23 mouse cellular contexts compared by ENCODE assay signal in genomic region chr13:25984535-25984934, GRCm38 (mm10).
DNase-seq lines count a peak whose midpoint lies in the region; ATAC-seq lines count a peak whose summit lies in the region.
"Had no signal": no experiment of that assay in that cellular context is flagged by ENCODE, and none has a peak within 500 bp of the region (broad histone marks: within the 10 kb centered on the region; RNA-seq: fewer than 3 reads in every experiment).

No protein-coding gene starts in this region.

- no peak overlapping the region for H3K4me3 ChIP-seq in embryonic facial prominence, embryonic 14.5 days (ENCODE audit: low read depth, low read length)
- no peak overlapping the region for H3K4me3 ChIP-seq in embryonic facial prominence, embryonic 10.5 days
- no peak overlapping the region for H3K4me3 ChIP-seq in forebrain, embryonic 12.5 days (replicated peaks)
- no peak overlapping the region for H3K4me3 ChIP-seq in forebrain, embryonic 10.5 days
- H3K4me3 ChIP-seq in forebrain, embryonic 14.5 days (ENCODE audit: low read depth, low read length) = no peak overlapping the region
- no peak overlapping the region for H3K4me3 ChIP-seq in forebrain, embryonic 16.5 days (replicated peaks; ENCODE audit: low read length)
- H3K4me3 ChIP-seq: embryonic facial prominence, embryonic 12.5 days; embryonic facial prominence, embryonic 15.5 days; erythroblast, embryonic 14.5 days; gastrocnemius, adult 2 months had no signal

- no peaks in the 10 kb centered on the region for H3K36me3 ChIP-seq in embryonic facial prominence, embryonic 14.5 days (ENCODE audit: control insufficient read depth, insufficient read depth, low read length)
- no peaks in the 10 kb centered on the region for H3K36me3 ChIP-seq in embryonic facial prominence, embryonic 10.5 days (replicated peaks)
- H3K36me3 ChIP-seq in forebrain, embryonic 12.5 days (replicated peaks) = no peaks in the 10 kb centered on the region
- no peaks in the 10 kb centered on the region for H3K36me3 ChIP-seq in forebrain, embryonic 10.5 days (replicated peaks)
- H3K36me3 ChIP-seq in forebrain, embryonic 14.5 days (ENCODE audit: control insufficient read depth, insufficient read depth, low read length) = no peaks in the 10 kb centered on the region
- no peaks in the 10 kb centered on the region for H3K36me3 ChIP-seq in forebrain, embryonic 16.5 days (ENCODE audit: control insufficient read depth, insufficient read depth)
- H3K36me3 ChIP-seq: embryonic facial prominence, embryonic 12.5 days; embryonic facial prominence, embryonic 15.5 days had no signal

- H3K4me1 ChIP-seq in embryonic facial prominence, embryonic 14.5 days (ENCODE audit: control insufficient read depth, insufficient read depth, low read length) = no peaks in the 10 kb centered on the region
- H3K4me1 ChIP-seq in embryonic facial prominence, embryonic 10.5 days = no peaks in the 10 kb centered on the region
- peaks cover 15% of the 10 kb centered on the region for H3K4me1 ChIP-seq in forebrain, embryonic 12.5 days
- H3K4me1 ChIP-seq in forebrain, embryonic 10.5 days = peaks cover 3% of the 10 kb centered on the region; the same call in 1 of the 2 replicates
- peaks cover 4% of the 10 kb centered on the region for H3K4me1 ChIP-seq in forebrain, embryonic 14.5 days (ENCODE audit: control insufficient read depth, insufficient read depth, low read length)
- H3K4me1 ChIP-seq in forebrain, embryonic 16.5 days (replicated peaks; ENCODE audit: control insufficient read depth, insufficient read depth, low read length) = no peaks in the 10 kb centered on the region
- H3K4me1 ChIP-seq: embryonic facial prominence, embryonic 12.5 days; embryonic facial prominence, embryonic 15.5 days had no signal

- 87% methylated on average over 1 of the region's 1 CpGs for WGBS in embryonic facial prominence, embryonic 14.5 days
- 90% methylated on average over 1 of the region's 1 CpGs for WGBS in embryonic facial prominence, embryonic 10.5 days
- 63% methylated on average over 1 of the region's 1 CpGs for WGBS in forebrain, embryonic 12.5 days
- 94% methylated on average over 1 of the region's 1 CpGs for WGBS in forebrain, embryonic 10.5 days
- 57% methylated on average over 1 of the region's 1 CpGs for WGBS in forebrain, embryonic 14.5 days
- 46% methylated on average over 1 of the region's 1 CpGs for WGBS in forebrain, embryonic 16.5 days

- no peak for ATAC-seq in embryonic facial prominence, embryonic 14.5 days (ENCODE audit: low read depth)
- ATAC-seq in forebrain, embryonic 12.5 days (ENCODE audit: low FRiP score) = peak; percentile 39; the same call in 1 of the 2 replicates
- ATAC-seq in forebrain, embryonic 14.5 days = peak; percentile 67
- ATAC-seq in forebrain, embryonic 16.5 days = peak; percentile 62
- ATAC-seq in granulocyte monocyte progenitor cell, adult 5-6 weeks (replicated peaks; ENCODE audit: poor library complexity, severe bottlenecking) = no peak
- ATAC-seq in cerebellum, adult (ENCODE audit: insufficient number of reproducible peaks, low FRiP score, low TSS enrichment) = no peak

- H3K9me3 ChIP-seq in embryonic facial prominence, embryonic 14.5 days (ENCODE audit: control insufficient read depth, low read length) = no peaks in the 10 kb centered on the region
- no peaks in the 10 kb centered on the region for H3K9me3 ChIP-seq in embryonic facial prominence, embryonic 10.5 days
- H3K9me3 ChIP-seq in forebrain, embryonic 12.5 days = no peaks in the 10 kb centered on the region
- no peaks in the 10 kb centered on the region for H3K9me3 ChIP-seq in forebrain, embryonic 10.5 days
- no peaks in the 10 kb centered on the region for H3K9me3 ChIP-seq in forebrain, embryonic 14.5 days (replicated peaks; ENCODE audit: control insufficient read depth, low read length)
- no peaks in the 10 kb centered on the region for H3K9me3 ChIP-seq in forebrain, embryonic 16.5 days (ENCODE audit: control insufficient read depth, low read length)
- H3K9me3 ChIP-seq: embryonic facial prominence, embryonic 12.5 days; embryonic facial prominence, embryonic 15.5 days had no signal

- H3K4me2 ChIP-seq in embryonic facial prominence, embryonic 14.5 days (ENCODE audit: low read depth, low read length) = no peak overlapping the region
- no peak overlapping the region for H3K4me2 ChIP-seq in forebrain, embryonic 12.5 days
- H3K4me2 ChIP-seq in forebrain, embryonic 14.5 days (ENCODE audit: low read length) = no peak overlapping the region
- no peak overlapping the region for H3K4me2 ChIP-seq in forebrain, embryonic 16.5 days (ENCODE audit: low read length)
- H3K4me2 ChIP-seq: embryonic facial prominence, embryonic 12.5 days; embryonic facial prominence, embryonic 15.5 days had no signal

- H3K27me3 ChIP-seq in embryonic facial prominence, embryonic 14.5 days (replicated peaks; ENCODE audit: control insufficient read depth, insufficient read depth, low read length) = no peaks in the 10 kb centered on the region
- H3K27me3 ChIP-seq in embryonic facial prominence, embryonic 10.5 days (replicated peaks; ENCODE audit: low read depth, poor library complexity, severe bottlenecking) = no peaks in the 10 kb centered on the region
- no peaks in the 10 kb centered on the region for H3K27me3 ChIP-seq in forebrain, embryonic 12.5 days
- no peaks in the 10 kb centered on the region for H3K27me3 ChIP-seq in forebrain, embryonic 10.5 days (ENCODE audit: poor library complexity, severe bottlenecking)
- no peaks in the 10 kb centered on the region for H3K27me3 ChIP-seq in forebrain, embryonic 14.5 days (replicated peaks; ENCODE audit: control insufficient read depth, insufficient read depth, low read length)
- H3K27me3 ChIP-seq in forebrain, embryonic 16.5 days (replicated peaks; ENCODE audit: control insufficient read depth, insufficient read depth, low read length) = no peaks in the 10 kb centered on the region
- H3K27me3 ChIP-seq: embryonic facial prominence, embryonic 12.5 days; embryonic facial prominence, embryonic 15.5 days had no signal

- no peak overlapping the region for H3K9ac ChIP-seq in embryonic facial prominence, embryonic 14.5 days (ENCODE audit: low read depth, low read length)
- no peak overlapping the region for H3K9ac ChIP-seq in forebrain, embryonic 12.5 days
- H3K9ac ChIP-seq in forebrain, embryonic 14.5 days (ENCODE audit: low read length) = no peak overlapping the region
- no peak overlapping the region for H3K9ac ChIP-seq in forebrain, embryonic 16.5 days (replicated peaks; ENCODE audit: low read depth, low read length)
- H3K9ac ChIP-seq: embryonic facial prominence, embryonic 12.5 days; embryonic facial prominence, embryonic 15.5 days had no signal

- peak; percentile 5 for DNase-seq in embryonic facial prominence, embryonic 14.5 days (ENCODE audit: low spot score)
- DNase-seq in embryonic facial prominence, embryonic 10.5 days (ENCODE audit: low spot score) = no peak
- no peak for DNase-seq in forebrain, embryonic 10.5 days (ENCODE audit: extremely low spot score, low spot score)
- DNase-seq in forebrain, embryonic 14.5 days (ENCODE audit: low spot score) = peak; percentile 46
- DNase-seq: adrenal gland, adult 2 months; adrenal gland, postnatal 10 days; adrenal gland, postnatal 25 days; B cell, adult 2 months; cerebellum, adult 11 months; cerebellum, adult 18-20 months; cerebellum, adult 8-10 months; cerebellum, adult 9-11 months; cerebellum, postnatal 14 days; cerebellum, postnatal 36 days; embryo, embryonic 11 days; gastrocnemius, adult 2 months had no signal

- H3K27ac ChIP-seq in embryonic facial prominence, embryonic 14.5 days (replicated peaks; ENCODE audit: low read depth, low read length) = no peak overlapping the region
- no peak overlapping the region for H3K27ac ChIP-seq in embryonic facial prominence, embryonic 10.5 days (replicated peaks)
- H3K27ac ChIP-seq in forebrain, embryonic 12.5 days = no peak overlapping the region
- no peak overlapping the region for H3K27ac ChIP-seq in forebrain, embryonic 10.5 days
- H3K27ac ChIP-seq in forebrain, embryonic 14.5 days (ENCODE audit: low read depth, low read length) = no peak overlapping the region
- H3K27ac ChIP-seq in forebrain, embryonic 16.5 days (ENCODE audit: low read length) = no peak overlapping the region
- H3K27ac ChIP-seq: embryonic facial prominence, embryonic 12.5 days; embryonic facial prominence, embryonic 15.5 days; gastrocnemius, adult 2 months had no signal

Comparison
In these comparisons a context has a peak if more than half of its experiments do, and no peak if none do; other contexts are left out.
1. DNase-seq: peak in embryonic facial prominence, embryonic 14.5 days (single experiment) and forebrain, embryonic 14.5 days (single experiment); none in embryonic facial prominence, embryonic 10.5 days (single experiment) and forebrain, embryonic 10.5 days (single experiment).
2. ATAC-seq: peak in forebrain, embryonic 12.5 days (single experiment), forebrain, embryonic 14.5 days (single experiment) and forebrain, embryonic 16.5 days (single experiment); none in embryonic facial prominence, embryonic 14.5 days (single experiment), granulocyte monocyte progenitor cell, adult 5-6 weeks (single experiment) and cerebellum, adult (single experiment).